Mouse (Mus musculus) heart, embryonic 16.5 days (tissue): ENCODE results near the gene Pkn3. TPM values are rescaled to one million over a fixed set of nuclear protein-coding genes. Genes with fewer than 3 reads are reported as not detected.
"Not testable (repeated sequence)": the region's sequence is repeated elsewhere in the genome, so short reads cannot be mapped to it uniquely, and the experiment has no call there.

Source experiments
- ATAC-seq: fragments of 200-750 bp; cut with Nextera tagmentation; replicated peaks from 2 replicates; pipeline ENCODE4 v1.8.0; 2017; ENCODE audit warnings: moderate number of reproducible peaks; ENCODE audit not compliant: insufficient read depth, low FRiP score; ENCODE audit errors: extremely low read depth
- H3K27ac ChIP-seq: fragments of 300-500 bp; sonication (generic); 2 replicates; pipeline ENCODE4 v1.5.1; 2014; ENCODE audit warnings: mild to moderate bottlenecking, low read length, control low read depth, moderate library complexity
- H3K27me3 ChIP-seq: fragments of 300-500 bp; sonication (generic); 2 replicates; pipeline ENCODE4 v1.6.1; 2014; ENCODE audit warnings: low read length, mixed read lengths; ENCODE audit not compliant: control insufficient read depth, insufficient read depth
- H3K36me3 ChIP-seq: fragments of 300-500 bp; sonication (generic); 2 replicates; pipeline ENCODE4 v1.6.1; 2014; ENCODE audit not compliant: control insufficient read depth, insufficient read depth
- H3K4me1 ChIP-seq: fragments of 300-500 bp; sonication (generic); 2 replicates; pipeline ENCODE4 v1.6.1; 2014; ENCODE audit warnings: low read length, mixed read lengths; ENCODE audit not compliant: control insufficient read depth, insufficient read depth
- H3K4me2 ChIP-seq: fragments of 300-500 bp; sonication (generic); 2 replicates; pipeline ENCODE4 v1.6.1; 2014; ENCODE audit warnings: low read depth, mild to moderate bottlenecking, control low read depth, low read length
- H3K4me3 ChIP-seq: fragments of 300-500 bp; sonication (generic); 2 replicates; pipeline ENCODE4 v1.5.1; 2014; ENCODE audit warnings: mild to moderate bottlenecking, control low read depth, low read length
- H3K9ac ChIP-seq: fragments of 300-500 bp; sonication (generic); 2 replicates; pipeline ENCODE4 v1.6.1; 2014; ENCODE audit warnings: low read length, control low read depth
- H3K9me3 ChIP-seq: fragments of 300-500 bp; sonication (generic); replicated peaks from 2 replicates; pipeline ENCODE4 v1.6.1; 2016; ENCODE audit warnings: low read length; ENCODE audit not compliant: control insufficient read depth
- WGBS: fragments of 180-500 bp; shearing (Covaris S2); extraction: QIAGEN DNeasy Blood & Tissue Kit; methylation state at CpG from one replicate; pipeline ENCODE4 v1.1.7; 2014; 5-methylcytosine and 5-hydroxymethylcytosine counted together
- polyA plus RNA-seq: library from polyadenylated mRNA; unstranded; fragments of >200 nt; fragmentation: Nextera tagmentation; extraction: Ambion mirVana; gene quantifications from 2 replicates; pipeline ENCODE4 v1.2.1, GENCODE M21; 2015

Pkn3 gene
- polyA plus RNA-seq, 1 experiment from 2014 or later: 9.4 TPM

GRCm38 (mm10) chr2:30134928-30135620, 57.6 kb downstream of the Pkn3 start:
- H3K9me3 ChIP-seq: no peaks in the 10 kb centered on the region
- H3K27me3 ChIP-seq: no peaks in the 10 kb centered on the region
- peak overlapping the region; percentile 97 for H3K4me3 ChIP-seq
- H3K9ac ChIP-seq: peak overlapping the region; percentile 93
- H3K27ac ChIP-seq: peak overlapping the region; percentile 93
- H3K4me1 ChIP-seq: peaks cover 19% of the 10 kb centered on the region
- WGBS: 57% methylated on average over 10 of the region's 10 CpGs
- peaks cover 4% of the 10 kb centered on the region; the same call in 1 of the 2 replicates for H3K36me3 ChIP-seq
- H3K4me2 ChIP-seq: peak overlapping the region; percentile 77
- no peak for ATAC-seq

GRCm38 (mm10) chr2:30136458-30136857, 59.0 kb downstream of the Pkn3 start:
- Histone ChIP-seq H3K27ac (no peak overlapping the region), H3K4me2 (no peak overlapping the region), H3K27me3 (no peaks in the 10 kb centered on the region), H3K4me1 (peaks cover 19% of the 10 kb centered on the region), H3K9ac (no peak overlapping the region), H3K36me3 (peaks cover 14% of the 10 kb centered on the region; the same call in 1 of the 2 replicates), H3K4me3 (no peak overlapping the region), H3K9me3 (no peaks in the 10 kb centered on the region)
- WGBS: 82% methylated on average over 10 of the region's 10 CpGs
- no peak for ATAC-seq

GRCm38 (mm10) chr2:30140021-30140420, 62.5 kb downstream of the Pkn3 start:
- WGBS: 86% methylated on average over 4 of the region's 4 CpGs
- not testable (repeated sequence) for H3K4me2 ChIP-seq, H3K9ac ChIP-seq, H3K9me3 ChIP-seq, H3K4me3 ChIP-seq, ATAC-seq, H3K4me1 ChIP-seq, H3K27me3 ChIP-seq, H3K27ac ChIP-seq
- H3K36me3 ChIP-seq: peaks cover 38% of the 10 kb centered on the region

Other genes starting within 250 kb of the Pkn3 start
- gene Cercam, start 208.5 kb upstream of the Pkn3 start, polyA plus RNA-seq: 16.8 and 21.5 TPM in 2 replicates
- gene Odf2, start 188.5 kb upstream of the Pkn3 start, polyA plus RNA-seq: 41.3 and 48.1 TPM in 2 replicates
- gene Gle1, start 142.3 kb upstream of the Pkn3 start, polyA plus RNA-seq: 40.0 and 40.3 TPM in 2 replicates
- 93.0 and 113 TPM in 2 replicates for gene Sptan1, start 112.1 kb upstream of the Pkn3 start, polyA plus RNA-seq
- 24.1 and 25.6 TPM in 2 replicates for gene Wdr34, start 28.8 kb upstream of the Pkn3 start, polyA plus RNA-seq
- gene Set, start 20.3 kb upstream of the Pkn3 start, polyA plus RNA-seq: 198 and 217 TPM in 2 replicates
- gene Zdhhc12, start 16.0 kb downstream of the Pkn3 start, polyA plus RNA-seq: 29.4 and 30.8 TPM in 2 replicates
- gene Zer1, start 46.9 kb downstream of the Pkn3 start, polyA plus RNA-seq: 5.7 TPM in 2 replicates
- 5.4 and 7.1 TPM in 2 replicates for gene Tbc1d13, start 56.1 kb downstream of the Pkn3 start, polyA plus RNA-seq
- 37.4 and 40.0 TPM in 2 replicates for gene Endog, start 93.8 kb downstream of the Pkn3 start, polyA plus RNA-seq
- 31.5 and 34.3 TPM in 2 replicates for gene Spout1, start 100.8 kb downstream of the Pkn3 start, polyA plus RNA-seq
- gene Kyat1, start 128.2 kb downstream of the Pkn3 start, polyA plus RNA-seq: 26.9 and 28.1 TPM in 2 replicates
- gene Lrrc8a, start 160.0 kb downstream of the Pkn3 start, polyA plus RNA-seq: 39.4 and 42.6 TPM in 2 replicates
- 0.22 and 0.40 TPM in 2 replicates for gene Gm28035, start 162.9 kb downstream of the Pkn3 start, polyA plus RNA-seq
- gene Phyhd1, start 188.5 kb downstream of the Pkn3 start, polyA plus RNA-seq: 9.4 and 13.1 TPM in 2 replicates
- gene Gm28038, start 203.4 kb downstream of the Pkn3 start, polyA plus RNA-seq: not detected in 2 replicates
- 31.8 and 33.0 TPM in 2 replicates for gene Dolk, start 208.7 kb downstream of the Pkn3 start, polyA plus RNA-seq
- 21.2 and 23.6 TPM in 2 replicates for gene Nup188, start 208.7 kb downstream of the Pkn3 start, polyA plus RNA-seq